Mouse (Mus musculus) monocyte, adult 5-6 weeks (primary cell): ENCODE data around the gene Picalm. TPM values are rescaled to one million over a fixed set of nuclear protein-coding genes. Genes with fewer than 3 reads are reported as not detected.

Experiments used
- ATAC-seq: fragments of 153-309, 156-312 bp; replicated peaks from 2 replicates; pipeline ENCODE4 v1.8.0; 2017; ENCODE audit warnings: mild to moderate bottlenecking; ENCODE audit not compliant: low TSS enrichment, insufficient number of reproducible peaks, severe bottlenecking, poor library complexity, low FRiP score
- total RNA-seq: library from RNA; stranded (forward); fragments of 200-1000, 200-491, 200-594 nt; gene quantifications from 3 replicates; pipeline ENCODE4 v1.2.3, GENCODE M21; 2017

Picalm gene
- total RNA-seq, 1 experiment from 2014 or later = 450 TPM

GRCm38 (mm10) chr7:90261902-90262599, 132.0 kb downstream of the Picalm start:
- ATAC-seq = no peak

Other genes starting within 250 kb of the Picalm start
- gene Ccdc81, start 226.6 kb upstream of the Picalm start, total RNA-seq = not detected in 3 replicates
- 39.6 to 86.1 TPM (median 84.3 TPM) in 3 replicates for gene Hikeshi, start 189.0 kb upstream of the Picalm start, total RNA-seq
- 257 to 421 TPM (median 381 TPM) in 3 replicates for gene Eed, start 149.2 kb upstream of the Picalm start, total RNA-seq
- gene Ccdc83, start 135.6 kb downstream of the Picalm start, total RNA-seq = not detected in 3 replicates
- gene Sytl2, start 172.0 kb downstream of the Picalm start, total RNA-seq = 36.5 to 148 TPM (median 38.1 TPM) in 3 replicates